Mouse (Mus musculus): ENCODE data around the gene 6430550D23Rik.

DNA sequence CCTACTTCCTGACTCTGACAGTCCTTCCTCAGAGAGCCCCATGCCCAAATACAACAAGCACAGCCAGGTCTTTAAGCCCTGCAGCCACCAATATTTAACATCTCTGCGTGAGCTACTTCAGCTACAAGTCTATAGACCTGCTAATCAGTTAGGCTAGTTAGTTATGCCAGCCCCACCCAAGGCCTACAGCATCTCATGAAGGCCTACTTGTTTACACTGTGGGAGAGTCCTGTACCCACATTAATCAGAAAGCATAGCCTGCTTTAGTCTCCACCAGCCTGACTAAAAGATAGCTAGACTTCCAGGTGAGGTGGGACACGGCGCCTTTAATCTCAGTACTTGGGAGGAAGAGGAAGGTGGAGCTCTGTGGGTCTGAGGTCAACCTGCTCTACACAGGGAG, 31.6 kb upstream of the 6430550D23Rik start:
- TF ChIP-seq GATA1 (IDR thresholded peaks at IDR 0.05; ENCODE audit: low read length) = no peak
- TF ChIP-seq TAL1 (IDR thresholded peaks at IDR 0.05; ENCODE audit: low read length) = no peak
